24 mouse cellular contexts compared by ENCODE assay signal in genomic region chr9:110999056-110999455, GRCm38 (mm10). TPM values are rescaled to one million over a fixed set of nuclear protein-coding genes. Genes with fewer than 3 reads are reported as not detected.
DNase-seq lines count a peak whose midpoint lies in the region; ATAC-seq and TF ChIP-seq lines count a peak whose summit lies in the region.
"Had no signal": no experiment of that assay in that cellular context is flagged by ENCODE, and none has a peak within 500 bp of the region (broad histone marks: within the 10 kb centered on the region; RNA-seq: fewer than 3 reads in every experiment).

No protein-coding gene starts in this region.

- no peak overlapping the region for H3K4me3 ChIP-seq in bone marrow, adult 2 months (replicated peaks; ENCODE audit: control insufficient read depth, low read depth, low read length)
- H3K4me3 ChIP-seq: forebrain, embryonic 15.5 days; heart, embryonic 13.5 days had no signal

- no peak for TF ChIP-seq POLR2A in bone marrow, adult 2 months (IDR thresholded peaks at IDR 0.05; ENCODE audit: borderline replicate concordance, control insufficient read depth, low read depth, low read length)

- peak; percentile 31 for DNase-seq in kidney, adult 9 months
- no peak for DNase-seq in kidney, adult 18-20 months
- DNase-seq in lung, postnatal 36 days = peak; percentile 61
- DNase-seq in spleen, adult 12 weeks (ENCODE audit: low spot score) = no peak
- no peak for DNase-seq in adipocyte (ENCODE audit: low spot score)
- no peak for DNase-seq in adrenal gland, postnatal 25 days
- DNase-seq: cerebellum, adult 11 months; cerebellum, postnatal 10 days; embryo, embryonic 11 days; gastrocnemius, postnatal 36 days; retina, postnatal 1 day; thymus, adult 18-20 months had no signal

- TF ChIP-seq CTCF in bone marrow, adult 2 months (IDR thresholded peaks at IDR 0.05; ENCODE audit: control insufficient read depth, insufficient read depth, low read length) = no peak

- H3K4me1 ChIP-seq in bone marrow, adult 2 months (ENCODE audit: control insufficient read depth, insufficient read depth, low read length) = peaks cover 4% of the 10 kb centered on the region
- H3K4me1 ChIP-seq: forebrain, embryonic 15.5 days had no signal

- peak; percentile 33 for ATAC-seq in granulocyte monocyte progenitor cell, adult 5-6 weeks (replicated peaks; ENCODE audit: poor library complexity, severe bottlenecking)
- ATAC-seq: forebrain, embryonic 15.5 days; hindbrain, postnatal 0 days had no signal

- 37% methylated on average over 2 of the region's 2 CpGs for WGBS in bone marrow, adult 2 months

- peak overlapping the region; percentile 74 for H3K27ac ChIP-seq in bone marrow, adult 2 months (ENCODE audit: control insufficient read depth, insufficient read depth, low read depth, low read length, poor library complexity)
- H3K27ac ChIP-seq: forebrain, embryonic 15.5 days; heart, embryonic 13.5 days; hindbrain, postnatal 0 days had no signal

RNA-seq across cellular contexts. Expression of gene Rtp3, which starts 8.7 kb away (rescaled TPM):
- polyA plus RNA-seq in bone marrow, adult 2 months (2011; ENCODE audit: insufficient read depth, insufficient read length, low replicate concordance, missing spikeins) = 0.75 and 0.93 TPM in 2 replicates
- not detected in 2 replicates for total RNA-seq in granulocyte monocyte progenitor cell, adult 5-6 weeks (2014; fragmentation: Nextera tagmentation)
- not detected in 2 replicates for total RNA-seq in granulocyte monocyte progenitor cell, adult 5-6 weeks (2017)
- 3.0 and 4.8 TPM in 2 replicates for total RNA-seq in adrenal gland, postnatal 25 days (2021)
- polyA plus RNA-seq: forebrain, embryonic 15.5 days; hindbrain, postnatal 0 days; limb, embryonic 11.5 days had no signal

RNA-seq across cellular contexts. Expression of gene Ltf, which starts 20.0 kb away (rescaled TPM):
- polyA plus RNA-seq in bone marrow, adult 2 months (2011; ENCODE audit: insufficient read depth, insufficient read length, low replicate concordance, missing spikeins) = 633 and 1,953 TPM in 2 replicates
- total RNA-seq in granulocyte monocyte progenitor cell, adult 5-6 weeks (2014; fragmentation: Nextera tagmentation) = 32.3 TPM in 1 of 2 replicates, not detected in the other
- total RNA-seq in granulocyte monocyte progenitor cell, adult 5-6 weeks (2017) = 99.6 and 152 TPM in 2 replicates
- 0.49 and 2.4 TPM in 2 replicates for total RNA-seq in adrenal gland, postnatal 25 days (2021)
- total RNA-seq: gastrocnemius, postnatal 36 days had no signal

RNA-seq across cellular contexts. Expression of gene Lrrc2, which starts 47.7 kb away (rescaled TPM):
- 2.5 TPM in 1 of 2 replicates, not detected in the other for polyA plus RNA-seq in bone marrow, adult 2 months (2011; ENCODE audit: insufficient read depth, insufficient read length, low replicate concordance, missing spikeins)
- not detected in 2 replicates for total RNA-seq in granulocyte monocyte progenitor cell, adult 5-6 weeks (2014; fragmentation: Nextera tagmentation)
- 0.21 TPM in 1 of 2 replicates, not detected in the other for total RNA-seq in granulocyte monocyte progenitor cell, adult 5-6 weeks (2017)
- 8.9 and 10.5 TPM in 2 replicates for total RNA-seq in adrenal gland, postnatal 25 days (2021)

RNA-seq across cellular contexts. Expression of gene Tdgf1, which starts 53.1 kb away (rescaled TPM):
- 46.1 TPM in 1 of 2 replicates, not detected in the other for polyA plus RNA-seq in bone marrow, adult 2 months (2011; ENCODE audit: insufficient read depth, insufficient read length, low replicate concordance, missing spikeins)
- total RNA-seq in granulocyte monocyte progenitor cell, adult 5-6 weeks (2014; fragmentation: Nextera tagmentation) = not detected in 2 replicates
- total RNA-seq in granulocyte monocyte progenitor cell, adult 5-6 weeks (2017) = not detected in 2 replicates
- not detected in 2 replicates for total RNA-seq in adrenal gland, postnatal 25 days (2021)
- total RNA-seq: adrenal gland, adult 18-20 months; gastrocnemius, postnatal 36 days; heart, postnatal 36 days; hindbrain, postnatal 0 days had no signal
- polyA plus RNA-seq: brain, embryonic 14.5 days; forebrain, embryonic 15.5 days; heart, embryonic 13.5 days; kidney, embryonic 14.5 days; limb, embryonic 11.5 days; liver, embryonic 11.5 days; midbrain, embryonic 11.5 days had no signal

RNA-seq across cellular contexts. Expression of gene Ccrl2, which starts 58.3 kb away (rescaled TPM):
- polyA plus RNA-seq in bone marrow, adult 2 months (2011; ENCODE audit: insufficient read depth, insufficient read length, low replicate concordance, missing spikeins) = 9.2 and 10.4 TPM in 2 replicates
- 3.7 TPM in 1 of 2 replicates, not detected in the other for total RNA-seq in granulocyte monocyte progenitor cell, adult 5-6 weeks (2014; fragmentation: Nextera tagmentation)
- 6.5 and 8.8 TPM in 2 replicates for total RNA-seq in granulocyte monocyte progenitor cell, adult 5-6 weeks (2017)
- total RNA-seq in adrenal gland, postnatal 25 days (2021) = 4.2 and 4.5 TPM in 2 replicates

Comparison
In these comparisons a context has a peak if more than half of its experiments do, and no peak if none do; other contexts are left out.
1. DNase-seq: peak in kidney, adult 9 months (single experiment) and lung, postnatal 36 days (single experiment); none in kidney, adult 18-20 months (single experiment), spleen, adult 12 weeks (single experiment), adipocyte (single experiment) and adrenal gland, postnatal 25 days (single experiment).